Mouse (Mus musculus) C2C12 (cell line): ENCODE measurements at regions not wholly inside any gene's neighbourhood (a gene's known extent, or its start where the extent isn't known, plus 50 kb on each side); places are given as distances from the start of the nearest gene placed in this dataset.

Experiments
- CEBPB ChIP-seq: IDR thresholded peaks from one replicate; pipeline ENCODE4 v1.6.1; 2011; ENCODE audit warnings: low read depth, mild to moderate bottlenecking, control low read depth, moderate library complexity
- CTCF ChIP-seq: IDR thresholded peaks from one replicate; pipeline ENCODE4 v1.5.1; 2011; ENCODE audit not compliant: control insufficient read depth, insufficient read depth, insufficient read length
- MAX ChIP-seq: IDR thresholded peaks from one replicate; pipeline ENCODE4 v1.6.1; 2011; ENCODE audit warnings: mild to moderate bottlenecking, control low read depth
- MYOG ChIP-seq: IDR thresholded peaks from one replicate; pipeline ENCODE4 v1.6.1; 2011; ENCODE audit not compliant: control insufficient read depth, insufficient read length; ENCODE audit errors: extremely low read depth

DNA sequence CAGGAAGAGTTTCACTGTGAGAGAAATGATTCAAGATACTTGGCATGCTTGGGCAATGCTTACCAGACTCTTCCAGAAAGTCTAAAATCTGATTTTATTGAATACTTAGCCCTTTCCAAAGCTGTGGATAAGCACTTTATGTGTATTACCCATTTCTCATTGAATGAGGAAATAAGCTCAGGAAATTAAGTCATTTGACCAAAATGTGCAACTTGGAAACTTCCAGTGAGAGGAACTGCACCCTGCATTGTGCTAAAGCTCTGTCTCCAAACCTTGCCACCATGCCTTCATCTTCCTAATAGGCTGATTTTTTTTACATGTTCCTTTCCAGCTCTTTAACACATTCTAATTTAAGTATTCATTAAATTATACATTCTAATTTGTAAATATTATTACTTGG is 372.7 kb upstream of the Mmadhc start:
- no peak for TF ChIP-seq CTCF
- TF ChIP-seq CEBPB = no peak
- TF ChIP-seq MAX = no peak
- no peak for TF ChIP-seq MYOG
